Mouse (Mus musculus): ENCODE measurements around the gene Relt.

DNA sequence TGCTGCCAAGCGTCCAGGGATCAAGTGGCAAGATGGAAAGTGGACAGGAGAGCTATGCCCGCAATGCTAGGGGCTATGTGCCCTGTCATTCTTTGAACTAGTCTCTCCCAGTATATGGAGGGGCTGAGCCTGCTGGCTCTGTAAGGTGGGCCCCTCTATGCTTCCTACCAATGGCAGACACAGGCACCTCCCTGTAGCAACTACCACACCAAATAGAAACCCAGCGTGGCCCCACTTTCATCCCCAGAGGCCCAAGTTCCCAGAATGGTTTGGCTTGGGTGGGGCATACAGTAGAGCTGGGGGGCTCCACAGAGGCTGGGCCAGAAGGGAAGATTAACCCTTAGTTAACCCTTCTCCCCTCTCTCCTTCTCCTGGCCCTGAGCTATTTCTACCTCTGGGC is 2.8 kb downstream of the Relt start:
- TF ChIP-seq CTCF (IDR thresholded peaks at IDR 0.05; ENCODE audit: extremely low read depth, insufficient read depth, insufficient read length, insufficient replicate concordance) (no peak), POLR2A (IDR thresholded peaks at IDR 0.05; ENCODE audit: low read depth, low read length) (no peak)
